Mouse (Mus musculus): ENCODE data around the gene Lsg1. TPM values are rescaled to one million over a fixed set of nuclear protein-coding genes. Genes with fewer than 3 reads are reported as not detected.

Lsg1 gene
- polyA plus RNA-seq, 1 experiment, result 11.5 TPM

- Histone ChIP-seq H3K4me1 (ENCODE audit: control insufficient read depth, insufficient read depth, low read length) (0 out of 2 replicates have a peak, but pooled peaks cover 4% of the 10 kb centered on the region), H3K4me3 (replicated peaks; ENCODE audit: extremely low read depth, low read depth, low read length) (no peak overlapping the region)
- 42% methylated on average over 3 of the region's 3 CpGs for WGBS
- TF ChIP-seq POLR2A (IDR thresholded peaks at IDR 0.05; ENCODE audit: borderline replicate concordance, extremely low read depth, low read depth, low read length) (no peak), CTCF (IDR thresholded peaks at IDR 0.05; ENCODE audit: insufficient read depth, low read length) (no peak)
- DNase-seq, result no peak
These were observed 8.0 kb upstream of the Lsg1 start for GRCm38 (mm10) chr16:30595356-30595755.

GRCm38 (mm10) chr16:30591990-30592389 lies 4.6 kb upstream of the Lsg1 start:
- TF ChIP-seq POLR2A (IDR thresholded peaks at IDR 0.05; ENCODE audit: borderline replicate concordance, extremely low read depth, low read depth, low read length), result no peak
- TF ChIP-seq CTCF (IDR thresholded peaks at IDR 0.05; ENCODE audit: insufficient read depth, low read length), result no peak
- no peak overlapping the region for H3K4me3 ChIP-seq (replicated peaks; ENCODE audit: extremely low read depth, low read depth, low read length)
- no peak for DNase-seq
- H3K4me1 ChIP-seq (ENCODE audit: control insufficient read depth, insufficient read depth, low read length), result no peaks in the 10 kb centered on the region
- WGBS, result 46% methylated on average over 3 of the region's 3 CpGs

GRCm38 (mm10) chr16:30590264-30591209 lies 3.1 kb upstream of the Lsg1 start:
- no peak overlapping the region for H3K4me3 ChIP-seq (replicated peaks; ENCODE audit: extremely low read depth, low read depth, low read length)
- DNase-seq, result no peak
- 29% methylated on average over 7 of the region's 7 CpGs for WGBS
- no peak for TF ChIP-seq CTCF (IDR thresholded peaks at IDR 0.05; ENCODE audit: insufficient read depth, low read length)
- TF ChIP-seq POLR2A (IDR thresholded peaks at IDR 0.05; ENCODE audit: borderline replicate concordance, extremely low read depth, low read depth, low read length), result no peak
- peaks cover 4% of the 10 kb centered on the region; the same call in 1 of the 2 replicates for H3K4me1 ChIP-seq (ENCODE audit: control insufficient read depth, insufficient read depth, low read length)

- DNase-seq, result no peak
- TF ChIP-seq POLR2A (IDR thresholded peaks at IDR 0.05; ENCODE audit: borderline replicate concordance, extremely low read depth, low read depth, low read length), result no peak
- TF ChIP-seq CTCF (IDR thresholded peaks at IDR 0.05; ENCODE audit: insufficient read depth, low read length), result no peak
- peak overlapping the region; percentile 69 for H3K4me3 ChIP-seq (replicated peaks; ENCODE audit: extremely low read depth, low read depth, low read length)
- peaks cover 4% of the 10 kb centered on the region; the same call in 1 of the 2 replicates for H3K4me1 ChIP-seq (ENCODE audit: control insufficient read depth, insufficient read depth, low read length)
- WGBS, result 2% methylated on average over 19 of the region's 19 CpGs
These were observed 378 bp downstream of the Lsg1 start for GRCm38 (mm10) chr16:30586935-30587493.

GRCm38 (mm10) chr16:30580765-30581164 lies 6.6 kb downstream of the Lsg1 start:
- 81% methylated on average over 5 of the region's 5 CpGs for WGBS
- H3K4me3 ChIP-seq (replicated peaks; ENCODE audit: extremely low read depth, low read depth, low read length), result no peak overlapping the region
- no peak for DNase-seq
- no peaks in the 10 kb centered on the region for H3K4me1 ChIP-seq (ENCODE audit: control insufficient read depth, insufficient read depth, low read length)
- TF ChIP-seq POLR2A (IDR thresholded peaks at IDR 0.05; ENCODE audit: borderline replicate concordance, extremely low read depth, low read depth, low read length) (no peak), CTCF (IDR thresholded peaks at IDR 0.05; ENCODE audit: insufficient read depth, low read length) (no peak)

- DNase-seq, result no peak
- Histone ChIP-seq H3K4me3 (replicated peaks; ENCODE audit: extremely low read depth, low read depth, low read length) (no peak overlapping the region), H3K4me1 (ENCODE audit: control insufficient read depth, insufficient read depth, low read length) (no peaks in the 10 kb centered on the region)
- 89% methylated on average over 1 of the region's 1 CpGs for WGBS
- TF ChIP-seq POLR2A (IDR thresholded peaks at IDR 0.05; ENCODE audit: borderline replicate concordance, extremely low read depth, low read depth, low read length) (no peak), CTCF (IDR thresholded peaks at IDR 0.05; ENCODE audit: insufficient read depth, low read length) (no peak)
These were observed 11.0 kb downstream of the Lsg1 start for GRCm38 (mm10) chr16:30576392-30576791.

- Histone ChIP-seq H3K4me3 (replicated peaks; ENCODE audit: extremely low read depth, low read depth, low read length) (no peak overlapping the region), H3K4me1 (ENCODE audit: control insufficient read depth, insufficient read depth, low read length) (no peaks in the 10 kb centered on the region)
- WGBS, result 81% methylated on average over 7 of the region's 7 CpGs
- no peak for TF ChIP-seq POLR2A (IDR thresholded peaks at IDR 0.05; ENCODE audit: borderline replicate concordance, extremely low read depth, low read depth, low read length)
- no peak for TF ChIP-seq CTCF (IDR thresholded peaks at IDR 0.05; ENCODE audit: insufficient read depth, low read length)
- no peak for DNase-seq
These were observed 11.6 kb downstream of the Lsg1 start for GRCm38 (mm10) chr16:30575815-30576214.

GRCm38 (mm10) chr16:30572239-30572638 lies 15.2 kb downstream of the Lsg1 start:
- H3K4me1 ChIP-seq (ENCODE audit: control insufficient read depth, insufficient read depth, low read length), result no peaks in the 10 kb centered on the region
- no peak for DNase-seq
- 68% methylated on average over 4 of the region's 4 CpGs for WGBS
- no peak overlapping the region for H3K4me3 ChIP-seq (replicated peaks; ENCODE audit: extremely low read depth, low read depth, low read length)
- TF ChIP-seq POLR2A (IDR thresholded peaks at IDR 0.05; ENCODE audit: borderline replicate concordance, extremely low read depth, low read depth, low read length) (no peak), CTCF (IDR thresholded peaks at IDR 0.05; ENCODE audit: insufficient read depth, low read length) (no peak)

- DNase-seq, result no peak
- H3K4me3 ChIP-seq (replicated peaks; ENCODE audit: extremely low read depth, low read depth, low read length), result no peak overlapping the region
- TF ChIP-seq CTCF (IDR thresholded peaks at IDR 0.05; ENCODE audit: insufficient read depth, low read length), result no peak
- TF ChIP-seq POLR2A (IDR thresholded peaks at IDR 0.05; ENCODE audit: borderline replicate concordance, extremely low read depth, low read depth, low read length), result no peak
- 92% methylated on average over 5 of the region's 5 CpGs for WGBS
- no peaks in the 10 kb centered on the region for H3K4me1 ChIP-seq (ENCODE audit: control insufficient read depth, insufficient read depth, low read length)
These were observed 16.0 kb downstream of the Lsg1 start for GRCm38 (mm10) chr16:30571378-30571777.

All from lung, adult 2 months (tissue).